Comparison of ENCODE assay signal across 32 mouse cellular contexts in the genomic region with DNA sequence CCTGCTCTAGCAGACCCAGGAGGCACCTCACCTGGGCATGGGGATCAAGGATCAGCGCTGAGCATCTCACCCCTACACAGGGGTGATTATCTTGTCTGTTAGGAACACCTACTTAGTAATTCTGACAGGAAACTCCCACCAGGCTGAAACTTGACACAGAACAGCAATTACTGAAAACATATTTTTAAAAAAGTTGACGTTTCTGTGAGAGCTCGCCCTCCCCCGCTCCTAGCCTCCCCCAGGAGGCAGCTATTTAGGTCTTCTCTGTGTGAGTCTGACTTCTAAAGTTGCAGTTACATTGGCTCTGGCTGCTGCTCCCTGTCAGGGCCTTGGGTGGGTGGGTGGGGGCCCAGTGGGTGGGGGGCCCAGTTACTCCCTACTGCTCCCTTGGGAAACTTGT. TPM values are rescaled to one million over a fixed set of nuclear protein-coding genes. Genes with fewer than 3 reads are reported as not detected.
DNase-seq lines count a peak whose midpoint lies in the region; ATAC-seq and TF ChIP-seq lines count a peak whose summit lies in the region.
"Had no signal": no experiment of that assay in that cellular context is flagged by ENCODE, and none has a peak within 500 bp of the region (broad histone marks: within the 10 kb centered on the region; RNA-seq: fewer than 3 reads in every experiment).

No protein-coding gene starts in this region.

- intact Hi-C loops in left cerebral cortex, postnatal 10 days (cut with DNase I), result no loop called here
- intact Hi-C loops in left cerebral cortex, postnatal 14 days (cut with DNase I), result no loop called here

- no peaks in the 10 kb centered on the region for H3K4me1 ChIP-seq in lung, adult 2 months (ENCODE audit: control insufficient read depth, insufficient read depth, low read length)
- H3K4me1 ChIP-seq: hindbrain, embryonic 10.5 days; hindbrain, embryonic 15.5 days; kidney, embryonic 15.5 days; midbrain, embryonic 13.5 days; neural tube, embryonic 15.5 days had no signal

- TF ChIP-seq CTCF in lung, adult 2 months (IDR thresholded peaks at IDR 0.05; ENCODE audit: insufficient read depth, low read length), result no peak

- WGBS in lung, adult 2 months, result 59% methylated on average over 4 of the region's 4 CpGs

- no peak for TF ChIP-seq POLR2A in lung, adult 2 months (IDR thresholded peaks at IDR 0.05; ENCODE audit: borderline replicate concordance, extremely low read depth, low read depth, low read length)

- no peak for ATAC-seq in inflammation-experienced regulatory T-cells, adult 6 months
- ATAC-seq: forebrain, postnatal 0 days; liver, embryonic 12.5 days; liver, postnatal 0 days; lung, postnatal 0 days; midbrain, embryonic 13.5 days had no signal

- peak; percentile 51 for DNase-seq in left cerebral cortex, adult 11 months (ENCODE audit: low spot score)
- DNase-seq in left cerebral cortex, postnatal 10 days (ENCODE audit: extremely low spot score in 1 of 2, low spot score in 2 of 2), result no peak
- peak; percentile 36 for DNase-seq in right cerebral cortex, postnatal 25 days
- no peak for DNase-seq in right cerebral cortex, postnatal 4 days
- peak; percentile 55 to 66 for DNase-seq in left cerebral cortex, postnatal 14 days (ENCODE audit: low spot score in 2 of 2)
- no peak for DNase-seq in lung, adult 2 months
- DNase-seq: adrenal gland, adult 8-10 months; B cell, adult 2 months; cerebellum, adult 9-10 months; cerebellum, postnatal 36 days; forebrain, postnatal 0 days; gastrocnemius, postnatal 14 days; heart, postnatal 14 days; kidney, adult 18-20 months; kidney, postnatal 25 days; liver, postnatal 0 days; retina, postnatal 1 day; thymus, adult 2 months; thymus, postnatal 36 days had no signal

- no peak overlapping the region for H3K4me3 ChIP-seq in lung, adult 2 months (replicated peaks; ENCODE audit: extremely low read depth, low read depth, low read length)
- H3K4me3 ChIP-seq: embryonic facial prominence, embryonic 12.5 days; erythroblast, embryonic 14.5 days; hindbrain, embryonic 10.5 days; hindbrain, embryonic 15.5 days; kidney, embryonic 15.5 days; liver, embryonic 12.5 days; megakaryocyte, embryonic 14.5 days; midbrain, embryonic 13.5 days; neural tube, embryonic 15.5 days had no signal

RNA-seq across cellular contexts. Expression of a gene that starts 6.9 kb away (rescaled TPM):
- total RNA-seq in left cerebral cortex, postnatal 10 days (2021), result 100 to 1,000 TPM; 110 to 113 TPM
- 100 to 1,000 TPM; 119 to 122 TPM for total RNA-seq in left cerebral cortex, postnatal 14 days (2021)
- polyA plus RNA-seq in lung, adult 2 months (2012; rRNA removed), result 41.6 and 59.7 TPM in 2 replicates
- polyA plus RNA-seq in inflammation-experienced regulatory T-cells, adult 6 months (2017; shearing (Covaris generic)), result 100 to 1,000 TPM; 101 to 114 (median 110) TPM

RNA-seq across cellular contexts. Expression of a gene that starts 55.9 kb away (rescaled TPM):
- 10 to 100 TPM; 12.0 to 16.5 TPM for total RNA-seq in left cerebral cortex, postnatal 10 days (2021)
- 10 to 100 TPM; 19.0 to 22.3 TPM for total RNA-seq in left cerebral cortex, postnatal 14 days (2021)
- polyA plus RNA-seq in lung, adult 2 months (2012; rRNA removed), result 1.9 and 2.3 TPM in 2 replicates
- polyA plus RNA-seq in inflammation-experienced regulatory T-cells, adult 6 months (2017; shearing (Covaris generic)), result under 1 TPM in 1 of 3 experiments, not detected in 2; 0.95 TPM
- total RNA-seq: granulocyte monocyte progenitor cell, adult 5-6 weeks had no signal
- polyA plus RNA-seq: erythroblast, embryonic 14.5 days; forebrain, embryonic 11.5 days; liver, embryonic 12.5 days had no signal

Comparison
In these comparisons a context has a peak if more than half of its experiments do, and no peak if none do; other contexts are left out.
1. DNase-seq: peak in left cerebral cortex, adult 11 months (single experiment), right cerebral cortex, postnatal 25 days (single experiment) and left cerebral cortex, postnatal 14 days (2 of 2); none in left cerebral cortex, postnatal 10 days (0 of 2), right cerebral cortex, postnatal 4 days (single experiment) and lung, adult 2 months (single experiment).